Mouse (Mus musculus) naive thymus-derived CD4-positive, alpha-beta T cell, adult 2 months (primary cell): Measurements from ENCODE around the gene Cyb561.

Source experiments
- DNase-seq: peaks from one replicate; pipeline ENCODE4 v3.0.0-alpha.2; 2011; ENCODE audit warnings: low read depth

Cyb561 gene

GRCm38 (mm10) chr11:105951601-105952044 is 1.5 kb downstream of the Cyb561 start:
- DNase-seq: no peak

GRCm38 (mm10) chr11:105950519-105950918 is 2.6 kb downstream of the Cyb561 start:
- no peak for DNase-seq

GRCm38 (mm10) chr11:105948255-105948654 is 4.9 kb downstream of the Cyb561 start:
- DNase-seq: no peak

- DNase-seq: peak; percentile 50
Measured at GRCm38 (mm10) chr11:105946694-105947154, 6.4 kb downstream of the Cyb561 start.

- DNase-seq: no peak
Measured at GRCm38 (mm10) chr11:105944770-105945672, 8.1 kb downstream of the Cyb561 start.

- peak; percentile 60 for DNase-seq
Measured at GRCm38 (mm10) chr11:105944126-105944621, 9.0 kb downstream of the Cyb561 start.

GRCm38 (mm10) chr11:105943133-105944102 is 9.7 kb downstream of the Cyb561 start:
- no peak for DNase-seq

- DNase-seq: no peak
Measured at GRCm38 (mm10) chr11:105941973-105942372, 11.2 kb downstream of the Cyb561 start.

- DNase-seq: no peak
Measured at GRCm38 (mm10) chr11:105938771-105939170, 14.4 kb downstream of the Cyb561 start.

GRCm38 (mm10) chr11:105936974-105937373 is 16.2 kb downstream of the Cyb561 start:
- no peak for DNase-seq

- no peak for DNase-seq
Measured at GRCm38 (mm10) chr11:105936200-105936599, 16.9 kb downstream of the Cyb561 start.

- no peak for DNase-seq
Measured at GRCm38 (mm10) chr11:105935496-105935895, 17.6 kb downstream of the Cyb561 start.

GRCm38 (mm10) chr11:105934816-105935215 is 18.3 kb downstream of the Cyb561 start:
- no peak for DNase-seq

GRCm38 (mm10) chr11:105934303-105934711 is 18.8 kb downstream of the Cyb561 start:
- no peak for DNase-seq

- no peak for DNase-seq
Measured at GRCm38 (mm10) chr11:105933746-105934145, 19.4 kb downstream of the Cyb561 start.

- no peak for DNase-seq
Measured at GRCm38 (mm10) chr11:105931380-105931779, 21.8 kb downstream of the Cyb561 start.

- DNase-seq: no peak
Measured at GRCm38 (mm10) chr11:105928171-105928570, 25.0 kb downstream of the Cyb561 start.

- DNase-seq: peak; percentile 83
Measured at GRCm38 (mm10) chr11:105927065-105928030, 25.8 kb downstream of the Cyb561 start.

GRCm38 (mm10) chr11:105922769-105923663 is 30.1 kb downstream of the Cyb561 start:
- no peak for DNase-seq

GRCm38 (mm10) chr11:105921275-105921674 is 31.9 kb downstream of the Cyb561 start:
- DNase-seq: no peak
